Mouse (Mus musculus) C2C12 (cell line): ENCODE results near the gene Chst15. TPM values are rescaled to one million over a fixed set of nuclear protein-coding genes. Genes with fewer than 3 reads are reported as not detected.

Experiments used
- H3K27me3 ChIP-seq: one replicate; pipeline ENCODE4 v1.6.1; 2011; ENCODE audit not compliant: control insufficient read depth, insufficient read depth, insufficient read length
- H3K36me3 ChIP-seq: one replicate; pipeline ENCODE4 v1.6.1; 2011; ENCODE audit not compliant: control insufficient read depth, insufficient read depth
- H3K4me3 ChIP-seq: one replicate; pipeline ENCODE4 v1.5.1; 2011; ENCODE audit warnings: mild to moderate bottlenecking, control low read depth; ENCODE audit not compliant: poor library complexity, insufficient read depth, severe bottlenecking
- H3K79me2 ChIP-seq: one replicate; pipeline ENCODE4 v1.6.1; 2011; ENCODE audit not compliant: control insufficient read depth, insufficient read depth
- H3K79me3 ChIP-seq: one replicate; pipeline ENCODE4 v1.6.1; 2011; ENCODE audit warnings: low read depth, control low read depth
- H3ac ChIP-seq: one replicate; pipeline ENCODE3; 2011; ENCODE audit warnings: low read depth; ENCODE audit not compliant: control insufficient read depth, insufficient read length
- CEBPB ChIP-seq: IDR thresholded peaks from one replicate; pipeline ENCODE4 v1.6.1; 2011; ENCODE audit warnings: low read depth, mild to moderate bottlenecking, control low read depth, moderate library complexity
- CTCF ChIP-seq: IDR thresholded peaks from one replicate; pipeline ENCODE4 v1.5.1; 2011; ENCODE audit not compliant: control insufficient read depth, insufficient read depth, insufficient read length
- FOSL1 ChIP-seq: IDR thresholded peaks from one replicate; pipeline ENCODE4 v1.8.0; 2011; ENCODE audit warnings: mild to moderate bottlenecking, low read length; ENCODE audit not compliant: poor library complexity, insufficient read depth, severe bottlenecking
- MAX ChIP-seq: IDR thresholded peaks from one replicate; pipeline ENCODE4 v1.6.1; 2011; ENCODE audit warnings: mild to moderate bottlenecking, control low read depth
- MYOD1 ChIP-seq: IDR thresholded peaks from one replicate; pipeline ENCODE4 v1.6.1; 2011; ENCODE audit warnings: low read depth; ENCODE audit not compliant: control insufficient read depth, insufficient read length
- MYOG ChIP-seq: IDR thresholded peaks from one replicate; pipeline ENCODE4 v1.6.1; 2011; ENCODE audit not compliant: control insufficient read depth, insufficient read length; ENCODE audit errors: extremely low read depth
- USF1 ChIP-seq: IDR thresholded peaks from one replicate; pipeline ENCODE4 v1.6.1; 2011; ENCODE audit warnings: low read depth, mild to moderate bottlenecking, control low read depth, moderate library complexity
- polyA plus RNA-seq: library from polyadenylated mRNA; unstranded; fragments of >200 nt; fragmentation: generic; extraction: Trizol; gene quantifications from one replicate; pipeline ENCODE4 v1.2.1, GENCODE M21; 2012; ENCODE audit warnings: missing spikeins

Chst15 gene
- polyA plus RNA-seq, 1 experiment: 8.9 TPM

DNA sequence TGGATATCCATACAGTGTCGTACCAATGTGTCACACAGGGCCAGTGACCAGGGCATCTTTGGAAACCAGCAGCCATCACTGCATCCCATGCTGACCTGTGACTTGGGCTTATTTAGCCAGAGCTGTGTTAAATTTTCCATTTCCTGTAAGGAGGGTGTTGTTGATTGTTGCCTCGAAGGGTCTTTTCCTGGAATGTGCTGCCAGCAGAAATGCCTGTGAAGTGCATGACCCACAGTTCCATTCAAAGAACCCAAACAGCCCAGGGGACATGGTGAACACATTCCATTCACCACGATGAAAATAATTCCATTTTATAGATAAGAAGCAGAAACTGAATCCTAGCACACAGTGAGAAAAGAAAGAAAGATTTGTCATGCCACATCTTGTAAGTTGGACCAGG is 41.2 kb upstream of the Chst15 start:
- Histone ChIP-seq H3K27me3 (no peaks in the 10 kb centered on the region), H3K79me2 (no peaks in the 10 kb centered on the region), H3K4me3 (no peak overlapping the region), H3ac (no peak overlapping the region), H3K79me3 (no peaks in the 10 kb centered on the region), H3K36me3 (no peaks in the 10 kb centered on the region)
- TF ChIP-seq USF1: no peak
- TF ChIP-seq CTCF: no peak
- no peak for TF ChIP-seq MYOG
- TF ChIP-seq MAX: no peak
- TF ChIP-seq FOSL1: no peak
- no peak for TF ChIP-seq CEBPB
- TF ChIP-seq MYOD1: no peak

DNA sequence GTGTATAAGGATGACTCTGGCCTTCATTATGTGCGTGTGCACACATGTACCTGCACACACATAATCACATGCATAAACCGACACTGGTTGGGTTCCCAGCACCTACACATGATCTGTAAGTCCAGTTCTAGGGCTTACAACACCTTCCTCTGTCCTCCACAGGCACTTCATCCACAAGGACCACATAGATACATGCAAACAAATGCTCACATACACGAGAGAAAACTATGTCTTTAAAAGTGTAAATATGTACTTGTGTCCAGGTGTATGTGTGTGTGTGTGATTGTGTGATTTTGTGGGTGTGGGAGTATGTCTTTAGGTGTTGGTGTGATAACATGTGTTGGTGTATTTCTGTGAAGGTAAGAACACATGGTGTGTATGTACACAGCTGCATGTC is 40.8 kb upstream of the Chst15 start:
- no peak overlapping the region for H3K4me3 ChIP-seq
- no peaks in the 10 kb centered on the region for H3K79me3 ChIP-seq
- no peaks in the 10 kb centered on the region for H3K36me3 ChIP-seq
- no peaks in the 10 kb centered on the region for H3K79me2 ChIP-seq
- no peak for TF ChIP-seq MYOD1
- no peak overlapping the region for H3ac ChIP-seq
- no peaks in the 10 kb centered on the region for H3K27me3 ChIP-seq

DNA sequence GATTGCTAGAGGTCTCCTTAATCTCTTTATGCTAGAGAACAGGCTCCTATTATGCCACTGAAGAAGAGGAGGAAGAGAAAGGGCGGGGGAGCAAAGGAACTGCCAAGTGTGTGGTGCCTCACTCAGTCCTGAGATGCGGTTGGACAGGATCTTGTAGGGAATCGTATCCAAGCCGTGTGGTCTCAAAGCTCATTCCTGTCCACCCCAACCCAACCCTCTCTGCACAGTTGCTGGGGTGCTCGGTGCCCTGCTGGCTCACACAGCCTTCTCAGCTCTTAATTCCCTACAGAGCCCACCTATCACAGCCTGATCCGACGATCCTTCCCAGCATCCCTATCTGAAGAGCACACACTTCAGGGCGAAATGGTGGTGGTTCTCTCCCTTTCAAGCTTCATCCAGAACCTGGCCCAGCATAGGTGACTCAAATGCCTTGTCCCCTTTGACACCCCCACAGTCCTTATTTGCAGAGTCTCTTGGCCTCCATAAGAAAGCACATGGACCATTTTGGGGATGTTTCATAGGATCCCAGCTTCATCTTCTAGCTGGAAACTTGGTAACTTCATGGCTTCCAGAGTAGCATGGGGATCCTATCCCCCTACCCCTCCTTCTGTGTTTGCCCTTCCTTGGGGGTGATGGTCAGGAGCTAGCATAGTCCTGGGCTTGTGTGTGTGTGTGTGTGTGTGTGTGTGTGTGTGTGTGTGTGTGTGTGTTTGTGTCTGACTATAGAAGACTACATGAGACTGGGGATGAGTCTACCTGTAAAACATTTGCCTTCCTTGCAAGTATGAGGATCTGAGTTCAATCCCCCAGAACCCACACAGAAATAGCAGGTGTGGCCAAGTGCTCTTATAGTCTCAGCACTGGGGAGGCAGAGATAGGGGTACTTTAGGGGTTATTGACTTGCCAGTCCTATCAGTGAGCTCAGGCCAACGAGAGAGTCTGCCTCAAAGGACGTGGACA is 40.1 kb upstream of the Chst15 start:
- H3ac ChIP-seq: no peak overlapping the region
- H3K27me3 ChIP-seq: no peaks in the 10 kb centered on the region
- no peaks in the 10 kb centered on the region for H3K36me3 ChIP-seq
- H3K4me3 ChIP-seq: no peak overlapping the region
- no peaks in the 10 kb centered on the region for H3K79me3 ChIP-seq
- TF ChIP-seq FOSL1 (no peak), USF1 (no peak), CEBPB (no peak), MYOD1 (no peak), MYOG (no peak), MAX (no peak), CTCF (no peak)
- H3K79me2 ChIP-seq: no peaks in the 10 kb centered on the region

DNA sequence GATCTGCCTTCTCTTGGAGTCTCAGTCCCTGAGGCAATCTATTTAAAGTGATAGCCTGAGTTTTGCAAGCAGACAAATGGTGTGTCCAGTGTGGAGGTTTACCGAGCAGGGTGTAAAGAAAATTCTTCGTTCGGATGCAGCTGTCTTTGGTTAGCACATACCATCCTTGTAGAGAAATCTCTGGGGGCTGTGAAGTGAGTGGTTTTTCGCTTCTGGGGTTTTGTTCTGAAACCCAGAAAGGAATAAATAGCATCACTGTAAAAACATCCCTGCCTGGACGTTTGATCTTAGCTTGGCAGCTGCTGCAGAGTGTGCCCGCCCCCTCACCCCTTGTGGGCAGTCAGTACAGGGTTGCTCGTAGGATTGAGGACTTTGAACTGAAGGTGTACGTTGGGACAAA is 39.2 kb upstream of the Chst15 start:
- Histone ChIP-seq H3ac (no peak overlapping the region), H3K79me2 (no peaks in the 10 kb centered on the region), H3K79me3 (no peaks in the 10 kb centered on the region), H3K4me3 (no peak overlapping the region), H3K36me3 (no peaks in the 10 kb centered on the region), H3K27me3 (no peaks in the 10 kb centered on the region)
- no peak for TF ChIP-seq MAX
- TF ChIP-seq FOSL1: no peak
- TF ChIP-seq MYOD1: peak; percentile 86
- no peak for TF ChIP-seq USF1
- TF ChIP-seq CTCF: no peak
- peak; percentile 9 for TF ChIP-seq CEBPB
- no peak for TF ChIP-seq MYOG

DNA sequence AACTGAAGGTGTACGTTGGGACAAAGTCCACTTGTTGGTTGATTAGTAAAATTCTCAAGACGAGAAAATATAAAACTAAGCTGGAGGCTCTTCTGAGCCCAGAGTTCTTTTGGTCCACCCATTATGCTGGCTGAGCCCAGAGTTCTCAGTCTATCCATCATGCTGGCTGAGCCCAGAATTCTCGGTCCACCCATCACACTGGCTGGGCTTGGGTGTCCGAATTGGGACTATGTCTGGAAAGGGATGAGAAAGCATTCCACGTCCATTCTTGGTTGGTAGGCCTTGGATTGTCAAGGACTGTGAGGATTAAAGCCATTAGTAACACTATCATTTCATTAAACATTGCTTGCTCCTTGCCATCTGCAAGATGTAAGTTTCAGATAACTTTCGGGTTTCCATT is 38.7 kb upstream of the Chst15 start:
- H3K27me3 ChIP-seq: no peaks in the 10 kb centered on the region
- no peaks in the 10 kb centered on the region for H3K36me3 ChIP-seq
- H3K79me2 ChIP-seq: no peaks in the 10 kb centered on the region
- no peak overlapping the region for H3K4me3 ChIP-seq
- no peaks in the 10 kb centered on the region for H3K79me3 ChIP-seq
- no peak overlapping the region for H3ac ChIP-seq
- no peak for TF ChIP-seq USF1
- TF ChIP-seq CTCF: no peak
- no peak for TF ChIP-seq FOSL1
- TF ChIP-seq MAX: no peak
- no peak for TF ChIP-seq MYOG
- no peak for TF ChIP-seq CEBPB
- no peak for TF ChIP-seq MYOD1

DNA sequence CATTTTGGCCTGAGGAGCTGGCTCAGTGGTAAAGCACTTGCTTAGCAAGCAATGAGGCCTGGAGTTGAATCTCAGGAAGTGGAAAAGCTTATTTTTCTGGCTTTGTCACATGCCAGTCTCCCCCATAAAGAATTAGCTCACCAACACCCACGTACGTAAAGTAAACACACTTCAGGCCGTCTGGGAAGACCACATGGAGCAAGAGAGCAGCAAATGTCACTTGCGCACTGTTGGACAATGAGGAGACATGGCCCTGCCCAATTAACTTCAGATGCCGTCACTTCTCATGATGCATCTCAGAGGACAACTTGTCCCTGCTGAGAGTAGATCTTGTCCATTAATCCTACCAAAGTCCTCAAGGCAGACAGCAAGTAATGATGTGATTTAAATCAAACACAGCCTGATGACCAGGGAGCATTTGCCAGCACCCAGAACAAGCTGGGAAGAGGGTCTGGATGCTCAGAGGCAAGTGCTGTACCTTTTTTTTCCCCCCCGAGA is 32.1 kb upstream of the Chst15 start:
- Histone ChIP-seq H3K36me3 (no peaks in the 10 kb centered on the region), H3K79me3 (no peaks in the 10 kb centered on the region)
- no peak for TF ChIP-seq MYOD1
- TF ChIP-seq MAX: no peak
- TF ChIP-seq MYOG: no peak

More for the DNA sequence above, 32.1 kb upstream of the Chst15 start:
- H3K79me2 ChIP-seq: no peaks in the 10 kb centered on the region
- no peak overlapping the region for H3ac ChIP-seq
- no peaks in the 10 kb centered on the region for H3K27me3 ChIP-seq
- H3K4me3 ChIP-seq: no peak overlapping the region
